Mouse (Mus musculus): Measurements from ENCODE around the gene Lzts2. TPM values are rescaled to one million over a fixed set of nuclear protein-coding genes. Genes with fewer than 3 reads are reported as not detected.

Gene Lzts2
- polyA plus RNA-seq, 1 experiment, result 0.33 TPM

DNA sequence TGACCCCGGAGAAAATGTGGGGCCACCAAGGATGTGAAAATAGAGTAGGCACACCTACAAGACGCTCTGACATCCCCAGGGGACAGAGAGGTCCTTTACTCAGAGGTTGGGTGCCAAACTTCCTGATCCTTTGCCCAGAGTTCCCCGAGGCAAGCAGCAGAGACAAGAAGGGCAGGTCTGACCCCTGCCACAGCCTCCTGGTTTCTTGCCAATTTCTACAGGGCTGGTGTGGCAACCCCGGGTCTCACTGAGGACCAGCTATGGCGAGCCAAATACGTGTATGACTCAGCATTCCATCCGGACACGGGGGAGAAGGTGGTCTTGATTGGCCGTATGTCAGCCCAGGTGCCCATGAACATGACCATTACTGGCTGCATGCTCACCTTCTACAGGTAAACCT is 35.3 kb downstream of the Lzts2 start:
- Histone ChIP-seq H3K9me3 (ENCODE audit: control insufficient read depth, low read length) (no peaks in the 10 kb centered on the region), H3K27me3 (ENCODE audit: control insufficient read depth) (peaks cover 42% of the 10 kb centered on the region), H3K4me3 (replicated peaks) (no peak overlapping the region), H3K4me1 (ENCODE audit: control insufficient read depth) (peaks cover 28% of the 10 kb centered on the region), H3K36me3 (ENCODE audit: control insufficient read depth) (no peaks in the 10 kb centered on the region)
- TF ChIP-seq TAL1 (IDR thresholded peaks at IDR 0.05; ENCODE audit: low read length), result no peak
- no peak for TF ChIP-seq GATA1 (IDR thresholded peaks at IDR 0.05; ENCODE audit: low read length)

DNA sequence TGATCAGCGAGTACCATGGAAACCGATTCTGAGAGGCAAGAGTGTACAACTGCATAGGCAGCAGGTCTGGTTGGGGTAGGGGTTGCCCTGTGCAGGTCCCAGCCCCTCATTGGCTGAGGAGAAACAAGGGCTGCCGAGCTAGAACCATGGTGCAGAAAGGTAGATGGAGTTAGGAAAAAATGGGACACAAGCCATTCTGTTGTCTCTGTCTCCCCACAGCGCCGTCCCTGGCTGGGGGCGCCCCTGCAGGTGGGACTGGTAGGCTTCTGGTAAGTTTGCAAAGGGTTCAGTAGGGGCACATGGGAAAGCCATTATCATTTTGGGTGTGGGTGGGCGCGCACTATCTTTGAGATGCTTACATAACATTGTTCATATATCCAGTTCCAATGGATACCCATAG is 39.2 kb downstream of the Lzts2 start:
- Histone ChIP-seq H3K36me3 (ENCODE audit: control insufficient read depth) (no peaks in the 10 kb centered on the region), H3K27me3 (ENCODE audit: control insufficient read depth) (peaks cover 5% of the 10 kb centered on the region), H3K9me3 (ENCODE audit: control insufficient read depth, low read length) (no peaks in the 10 kb centered on the region), H3K4me3 (replicated peaks) (no peak overlapping the region), H3K4me1 (ENCODE audit: control insufficient read depth) (peaks cover 33% of the 10 kb centered on the region)
- no peak for TF ChIP-seq TAL1 (IDR thresholded peaks at IDR 0.05; ENCODE audit: low read length)
- no peak for TF ChIP-seq GATA1 (IDR thresholded peaks at IDR 0.05; ENCODE audit: low read length)

DNA sequence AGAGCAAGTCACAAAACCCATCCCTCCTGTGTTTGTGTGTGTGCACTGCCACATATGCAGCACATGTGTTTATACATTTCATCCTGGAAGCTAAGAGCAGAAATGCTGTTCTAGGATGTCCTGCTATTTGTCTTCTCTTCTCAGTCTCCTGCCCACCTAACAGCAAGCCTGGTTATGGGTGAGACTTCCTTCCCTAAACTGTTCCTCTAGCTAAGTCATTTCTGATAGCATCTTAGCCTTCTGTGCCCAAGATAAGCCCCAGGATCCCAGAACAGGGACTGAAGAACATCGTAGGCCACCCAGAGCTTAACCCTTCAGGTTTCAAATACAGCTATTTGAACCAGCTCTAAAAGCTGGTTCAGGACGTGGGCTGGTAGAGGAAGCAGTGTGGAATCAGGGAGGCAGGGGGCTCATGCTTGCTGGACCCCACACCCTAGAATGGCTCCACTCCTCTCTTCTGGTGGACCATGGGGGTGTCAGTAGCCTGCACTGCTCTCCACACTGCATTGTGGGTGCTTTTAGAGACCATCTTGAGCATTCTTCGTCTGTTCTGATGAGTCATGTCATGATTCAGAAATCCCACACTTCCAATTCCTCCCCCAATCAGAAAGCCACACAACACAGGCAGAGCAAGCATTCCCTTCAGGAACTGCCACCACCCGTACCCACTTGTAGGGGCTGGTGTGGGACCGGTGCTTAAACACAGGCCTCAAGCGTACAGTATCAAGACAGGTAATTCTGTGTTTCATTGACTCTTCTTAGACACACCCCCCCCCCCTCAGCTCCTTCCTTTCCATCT is 40.9 kb downstream of the Lzts2 start:
- H3K27me3 ChIP-seq (ENCODE audit: control insufficient read depth), result no peaks in the 10 kb centered on the region
- H3K36me3 ChIP-seq (ENCODE audit: control insufficient read depth), result no peaks in the 10 kb centered on the region
- no peaks in the 10 kb centered on the region for H3K9me3 ChIP-seq (ENCODE audit: control insufficient read depth, low read length)
- H3K4me3 ChIP-seq (replicated peaks), result no peak overlapping the region
- H3K4me1 ChIP-seq (ENCODE audit: control insufficient read depth), result peaks cover 40% of the 10 kb centered on the region
- no peak for TF ChIP-seq GATA1 (IDR thresholded peaks at IDR 0.05; ENCODE audit: low read length)
- no peak for TF ChIP-seq TAL1 (IDR thresholded peaks at IDR 0.05; ENCODE audit: low read length)

DNA sequence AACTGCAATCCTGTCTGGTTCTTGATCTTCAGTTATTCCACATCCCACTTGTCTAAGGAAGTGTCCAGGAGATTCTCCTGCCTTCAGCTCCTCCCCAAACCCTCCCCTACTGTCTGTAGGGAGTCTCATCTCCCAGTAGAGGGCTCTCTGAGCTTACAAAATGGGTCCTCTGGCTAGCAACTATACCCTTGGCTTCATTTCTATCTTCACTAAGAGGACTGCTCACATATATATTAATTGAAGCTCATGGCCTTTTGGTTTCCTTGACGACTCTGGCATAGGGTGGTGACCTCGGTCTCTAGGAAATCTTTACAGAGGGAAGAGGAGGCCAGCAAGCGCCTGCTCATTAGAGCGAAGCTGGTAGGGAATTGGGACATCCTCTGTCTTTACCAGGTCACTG is 42.1 kb downstream of the Lzts2 start:
- H3K4me1 ChIP-seq (ENCODE audit: control insufficient read depth), result peaks cover 44% of the 10 kb centered on the region
- H3K9me3 ChIP-seq (ENCODE audit: control insufficient read depth, low read length), result no peaks in the 10 kb centered on the region
- H3K27me3 ChIP-seq (ENCODE audit: control insufficient read depth), result no peaks in the 10 kb centered on the region
- no peak overlapping the region for H3K4me3 ChIP-seq (replicated peaks)
- no peaks in the 10 kb centered on the region for H3K36me3 ChIP-seq (ENCODE audit: control insufficient read depth)
- TF ChIP-seq GATA1 (IDR thresholded peaks at IDR 0.05; ENCODE audit: low read length), result no peak
- TF ChIP-seq TAL1 (IDR thresholded peaks at IDR 0.05; ENCODE audit: low read length), result no peak

DNA sequence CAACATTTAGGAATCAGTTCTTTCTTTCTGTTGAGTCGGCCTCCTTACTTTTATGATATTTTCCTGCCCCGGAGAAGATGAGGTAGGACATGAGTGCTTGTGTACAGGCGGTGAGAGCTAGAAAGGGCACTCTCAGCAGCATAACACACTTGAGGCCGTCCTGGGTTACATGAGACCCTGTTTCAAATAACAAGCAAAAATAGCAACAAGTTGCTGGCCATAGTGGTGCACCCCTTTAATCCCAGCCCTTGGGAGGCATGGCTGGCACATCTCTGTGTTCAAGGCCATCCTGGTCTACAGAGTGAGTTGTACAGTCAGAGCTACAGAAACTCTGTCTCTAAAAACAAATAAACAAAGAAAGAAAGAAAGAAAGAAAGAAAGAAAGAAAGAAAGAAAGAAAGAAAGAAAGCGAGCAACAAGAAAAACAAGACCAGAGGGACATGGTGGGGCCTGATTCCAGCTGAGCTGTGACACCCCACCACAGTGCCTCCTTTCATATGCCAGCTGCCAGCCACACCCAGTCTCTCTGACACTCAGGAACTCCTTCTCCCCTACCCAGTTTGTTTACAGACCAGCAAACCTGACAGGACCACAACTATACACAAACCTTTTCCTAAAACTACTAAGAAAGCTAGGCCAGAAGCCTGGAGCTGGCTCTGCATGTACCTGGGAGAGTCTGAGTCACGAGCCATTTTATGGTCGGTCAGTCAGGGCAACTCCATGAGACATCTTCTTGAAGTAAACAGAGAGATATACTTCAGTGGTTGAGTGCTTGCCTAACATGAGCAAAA is 42.9 kb downstream of the Lzts2 start:
- H3K27me3 ChIP-seq (ENCODE audit: control insufficient read depth), result no peaks in the 10 kb centered on the region
- H3K9me3 ChIP-seq (ENCODE audit: control insufficient read depth, low read length), result no peaks in the 10 kb centered on the region
- no peaks in the 10 kb centered on the region for H3K36me3 ChIP-seq (ENCODE audit: control insufficient read depth)
- H3K4me3 ChIP-seq (replicated peaks), result peak overlapping the region; percentile 83
- H3K4me1 ChIP-seq (ENCODE audit: control insufficient read depth), result peaks cover 44% of the 10 kb centered on the region
- TF ChIP-seq GATA1 (IDR thresholded peaks at IDR 0.05; ENCODE audit: low read length) (no peak), TAL1 (IDR thresholded peaks at IDR 0.05; ENCODE audit: low read length) (no peak)

DNA sequence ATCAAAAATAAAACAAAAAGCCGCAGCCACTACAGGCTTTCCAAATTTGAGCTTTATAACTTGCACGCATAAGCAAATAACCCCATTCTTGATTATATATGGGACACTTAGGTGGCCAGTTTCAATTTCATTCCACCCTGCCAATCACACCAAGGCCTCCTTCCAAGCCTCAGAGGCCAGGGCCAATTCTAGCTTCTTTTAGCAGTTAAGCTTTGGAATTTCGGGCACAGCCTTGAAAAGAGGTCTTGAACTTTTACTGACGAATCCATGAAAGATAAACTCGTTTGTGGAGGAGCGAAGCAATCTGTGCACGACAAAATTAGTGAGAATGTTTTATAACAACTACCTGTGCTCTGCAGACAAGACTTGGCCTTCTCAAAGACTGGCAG is 43.5 kb downstream of the Lzts2 start:
- Histone ChIP-seq H3K4me3 (replicated peaks) (peak overlapping the region; percentile 83), H3K9me3 (ENCODE audit: control insufficient read depth, low read length) (no peaks in the 10 kb centered on the region), H3K27me3 (ENCODE audit: control insufficient read depth) (no peaks in the 10 kb centered on the region), H3K36me3 (ENCODE audit: control insufficient read depth) (no peaks in the 10 kb centered on the region), H3K4me1 (ENCODE audit: control insufficient read depth) (peaks cover 44% of the 10 kb centered on the region)
- TF ChIP-seq GATA1 (IDR thresholded peaks at IDR 0.05; ENCODE audit: low read length) (no peak), TAL1 (IDR thresholded peaks at IDR 0.05; ENCODE audit: low read length) (no peak)

DNA sequence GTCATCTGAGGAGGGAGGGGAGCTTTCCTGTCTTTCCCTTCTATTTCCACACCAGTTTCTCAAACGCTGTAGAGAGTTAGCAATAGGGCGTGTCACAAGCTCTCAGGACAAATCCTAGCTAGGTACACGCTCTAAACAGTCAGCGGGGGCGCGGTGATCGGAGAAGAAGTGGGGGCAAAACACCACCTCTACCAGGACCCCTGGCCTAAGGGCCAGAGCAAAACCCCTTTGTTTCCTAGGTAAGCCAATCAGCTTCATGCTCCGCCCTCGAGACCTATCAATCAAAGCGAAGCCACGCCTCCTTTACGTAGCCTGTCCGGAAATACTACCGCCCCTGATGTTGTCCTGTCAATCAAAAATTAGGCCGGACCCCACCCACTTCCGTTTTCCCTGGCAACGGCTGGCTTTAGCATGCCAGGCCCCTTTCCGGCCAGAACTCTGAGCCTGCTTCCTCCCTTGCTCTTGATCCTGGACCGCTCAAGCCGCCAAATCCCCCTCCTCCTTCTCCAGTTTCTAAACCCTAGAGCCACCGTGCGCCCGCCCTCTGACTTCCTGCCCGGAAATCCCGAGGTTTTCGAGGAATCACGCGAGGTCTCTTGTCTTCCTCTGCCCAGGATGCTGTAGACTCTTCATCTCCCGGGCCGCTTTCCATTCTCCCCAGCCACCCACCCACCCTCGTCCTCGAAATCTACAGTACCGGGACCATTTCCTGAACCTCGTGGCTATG is 44.1 kb downstream of the Lzts2 start:
- no peaks in the 10 kb centered on the region for H3K27me3 ChIP-seq (ENCODE audit: control insufficient read depth)
- no peaks in the 10 kb centered on the region for H3K9me3 ChIP-seq (ENCODE audit: control insufficient read depth, low read length)
- TF ChIP-seq GATA1 (IDR thresholded peaks at IDR 0.05; ENCODE audit: low read length) (no peak), TAL1 (IDR thresholded peaks at IDR 0.05; ENCODE audit: low read length) (no peak)
- H3K4me3 ChIP-seq (replicated peaks), result peak overlapping the region; percentile 83
- H3K36me3 ChIP-seq (ENCODE audit: control insufficient read depth), result no peaks in the 10 kb centered on the region
- H3K4me1 ChIP-seq (ENCODE audit: control insufficient read depth), result peaks cover 44% of the 10 kb centered on the region

DNA sequence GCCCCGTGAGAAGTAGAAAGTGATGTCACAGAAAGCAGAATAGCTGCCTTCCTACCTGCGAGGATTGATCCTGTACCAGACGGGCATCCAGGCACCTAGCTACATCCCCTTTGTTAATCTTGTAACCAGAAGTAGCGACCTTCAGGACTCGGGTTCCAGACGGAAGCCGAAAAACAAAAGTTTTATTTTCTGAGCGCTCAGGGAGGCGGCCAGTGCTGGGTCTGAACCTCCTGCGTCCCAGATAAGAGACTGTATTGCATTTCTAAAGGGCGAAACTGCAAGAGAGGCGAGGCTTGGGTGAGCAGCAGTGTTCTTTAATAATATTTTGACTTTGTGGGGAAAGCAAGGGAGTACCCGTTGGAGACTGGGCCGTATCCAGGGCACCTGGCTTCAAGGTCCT is 44.6 kb downstream of the Lzts2 start:
- Histone ChIP-seq H3K27me3 (ENCODE audit: control insufficient read depth) (peaks cover under 1% of the 10 kb centered on the region; the same call in 1 of the 2 replicates), H3K4me3 (replicated peaks) (peak overlapping the region; percentile 83), H3K9me3 (ENCODE audit: control insufficient read depth, low read length) (no peaks in the 10 kb centered on the region), H3K36me3 (ENCODE audit: control insufficient read depth) (no peaks in the 10 kb centered on the region), H3K4me1 (ENCODE audit: control insufficient read depth) (peaks cover 47% of the 10 kb centered on the region)
- peak; percentile 35 for TF ChIP-seq GATA1 (IDR thresholded peaks at IDR 0.05; ENCODE audit: low read length)
- TF ChIP-seq TAL1 (IDR thresholded peaks at IDR 0.05; ENCODE audit: low read length), result no peak

Data from erythroblast, embryonic 14.5 days (primary cell).